Mouse (Mus musculus): ENCODE results near the gene Ndufa9. TPM values are rescaled to one million over a fixed set of nuclear protein-coding genes. Genes with fewer than 3 reads are reported as not detected.

Ndufa9 gene
- polyA plus RNA-seq (2014; fragmentation: Nextera tagmentation; extraction: Ambion mirVana): 299 and 352 TPM in 2 replicates

DNA sequence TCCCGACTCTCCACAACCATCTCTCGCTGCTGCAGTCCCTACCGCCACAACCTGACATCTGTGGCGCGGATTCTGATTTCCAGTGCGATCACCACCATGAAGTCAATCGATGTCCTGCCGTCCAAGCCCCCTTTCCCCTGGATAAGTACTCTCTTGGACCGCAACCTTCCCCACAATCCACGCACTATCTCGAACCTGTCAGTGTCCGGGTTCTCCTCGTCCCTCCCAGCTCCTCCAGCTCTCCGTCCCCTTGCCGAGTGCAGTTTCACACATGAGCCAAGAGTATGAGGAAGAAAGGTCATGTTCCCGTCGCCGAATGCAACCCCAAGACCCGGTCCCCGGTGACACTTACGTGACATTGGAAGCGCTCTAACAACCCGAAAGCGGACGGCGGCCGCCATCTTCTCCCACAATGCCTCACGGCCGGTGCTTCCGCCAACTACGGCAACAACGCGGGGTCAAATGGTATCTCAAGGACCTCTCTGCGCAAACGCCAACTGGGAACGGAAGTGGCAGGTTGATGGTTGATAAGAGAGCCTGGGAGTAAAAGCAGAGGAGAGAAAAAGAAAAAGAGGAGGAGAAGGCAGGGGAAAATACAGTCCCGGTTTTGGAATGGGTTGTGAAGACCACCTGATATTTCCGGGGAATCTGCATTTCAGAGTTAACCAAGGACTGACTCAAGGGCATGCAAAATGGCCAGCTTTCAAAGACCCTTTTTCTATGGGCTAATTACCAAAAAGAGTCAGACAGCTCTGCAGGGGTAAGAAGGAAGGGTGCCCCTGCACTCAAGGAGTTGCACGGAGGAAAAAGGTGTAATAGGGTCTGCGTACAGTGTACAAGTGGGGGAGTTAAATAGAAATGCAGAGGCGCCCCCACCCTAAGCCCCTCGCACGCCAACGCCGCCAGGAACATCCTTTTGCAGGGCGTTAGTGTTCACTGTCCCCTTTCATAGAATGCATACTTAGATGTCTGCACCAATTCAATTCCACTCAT, at the start of gene Ndufa9:
Gene Ndufa9 (minus strand): TSS at position 425 of the 993 bp plus-strand sequence.
- no peaks in the 10 kb centered on the region for H3K9me3 ChIP-seq (replicated peaks; ENCODE audit: control insufficient read depth, low read length)
- H3K4me3 ChIP-seq (ENCODE audit: low read depth, low read length): peak within 1 kb of the TSS; percentile 84
- peak within 1 kb of the TSS; percentile 64; the same call in 1 of the 2 replicates for H3K27ac ChIP-seq (ENCODE audit: low read depth, low read length)
- 6% methylated on average over 46 of the region's 46 CpGs for WGBS (ENCODE audit: insufficient replicate concordance)
- peak within 1 kb of the TSS; percentile 87 for H3K4me2 ChIP-seq
- H3K9ac ChIP-seq (ENCODE audit: low read depth, low read length): peak within 1 kb of the TSS; percentile 92
- H3K27me3 ChIP-seq (ENCODE audit: control insufficient read depth, insufficient read depth, low read length): no peaks in the 10 kb centered on the region
- H3K36me3 ChIP-seq (ENCODE audit: control insufficient read depth, insufficient read depth, low read length): no peaks in the 10 kb centered on the region
- peak; percentile 81 for ATAC-seq (replicated peaks; ENCODE audit: insufficient number of reproducible peaks, low FRiP score, low TSS enrichment)
- H3K4me1 ChIP-seq (ENCODE audit: control insufficient read depth, insufficient read depth, low read length): peaks cover 9% of the 10 kb centered on the region

DNA sequence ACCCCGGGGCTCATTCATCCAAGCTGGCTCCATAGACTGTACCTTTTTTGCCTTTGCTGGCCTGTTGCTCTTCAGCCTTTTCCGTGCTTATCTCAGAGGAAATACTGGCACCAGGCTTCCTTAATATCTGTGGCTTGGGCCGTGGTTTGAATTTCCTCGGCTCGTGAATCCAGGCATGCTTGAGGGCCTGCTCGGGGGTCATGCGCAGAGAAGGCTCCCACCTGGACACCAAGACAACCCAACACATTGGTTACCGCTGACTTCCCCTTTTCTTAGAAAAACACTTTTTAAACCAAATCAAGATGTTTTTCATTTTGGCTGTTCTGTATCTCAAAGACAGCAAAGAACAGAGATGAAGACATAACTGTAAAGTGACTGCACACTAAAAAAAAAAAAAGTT, 28.2 kb upstream of the Ndufa9 start:
- H3K27ac ChIP-seq (ENCODE audit: low read depth, low read length): no peak overlapping the region
- H3K27me3 ChIP-seq (ENCODE audit: control insufficient read depth, insufficient read depth, low read length): no peaks in the 10 kb centered on the region; the same call in 1 of the 2 replicates
- no peaks in the 10 kb centered on the region for H3K36me3 ChIP-seq (ENCODE audit: control insufficient read depth, insufficient read depth, low read length)
- WGBS (ENCODE audit: insufficient replicate concordance): 70% methylated on average over 8 of the region's 8 CpGs
- no peak for ATAC-seq (replicated peaks; ENCODE audit: insufficient number of reproducible peaks, low FRiP score, low TSS enrichment)
- no peaks in the 10 kb centered on the region for H3K4me1 ChIP-seq (ENCODE audit: control insufficient read depth, insufficient read depth, low read length)
- H3K9me3 ChIP-seq (replicated peaks; ENCODE audit: control insufficient read depth, low read length): no peaks in the 10 kb centered on the region
- H3K4me2 ChIP-seq: no peak overlapping the region
- H3K4me3 ChIP-seq (ENCODE audit: low read depth, low read length): no peak overlapping the region
- no peak overlapping the region for H3K9ac ChIP-seq (ENCODE audit: low read depth, low read length)

DNA sequence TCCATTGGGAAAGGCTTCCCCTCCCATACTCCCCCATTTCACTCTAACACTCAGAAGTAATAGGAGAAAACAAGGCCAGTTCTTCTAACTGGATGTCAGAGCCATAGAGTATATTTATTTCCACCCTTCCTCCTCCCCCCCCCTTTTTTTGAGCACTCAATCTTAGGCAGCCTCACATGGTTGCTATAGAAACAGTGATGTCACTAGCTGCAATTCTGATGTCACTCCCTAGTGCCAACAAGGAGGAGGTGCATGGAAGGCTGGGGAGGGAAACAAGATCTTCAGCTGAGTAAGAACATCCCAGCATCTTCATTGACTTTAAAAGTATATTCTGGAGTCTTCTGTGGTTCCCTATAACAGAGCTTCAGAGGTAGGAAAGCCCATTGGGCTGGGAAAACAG, 3.9 kb upstream of the Ndufa9 start, which contains the start of gene Akap3:
Gene Akap3 (plus strand): TSS at position 218 of the 400 bp plus-strand sequence.
- no peak for ATAC-seq (replicated peaks; ENCODE audit: insufficient number of reproducible peaks, low FRiP score, low TSS enrichment)
- Histone ChIP-seq H3K4me3 (ENCODE audit: low read depth, low read length) (no peak within 1 kb of the TSS), H3K9me3 (replicated peaks; ENCODE audit: control insufficient read depth, low read length) (no peaks in the 10 kb centered on the region), H3K4me1 (ENCODE audit: control insufficient read depth, insufficient read depth, low read length) (peaks cover 7% of the 10 kb centered on the region), H3K4me2 (no peak within 1 kb of the TSS), H3K9ac (ENCODE audit: low read depth, low read length) (no peak within 1 kb of the TSS), H3K36me3 (ENCODE audit: control insufficient read depth, insufficient read depth, low read length) (no peaks in the 10 kb centered on the region), H3K27ac (ENCODE audit: low read depth, low read length) (no peak within 1 kb of the TSS), H3K27me3 (ENCODE audit: control insufficient read depth, insufficient read depth, low read length) (no peaks in the 10 kb centered on the region)

GRCm38 (mm10) chr6:126836628-126837027, 12.3 kb downstream of the Ndufa9 start:
- Histone ChIP-seq H3K9ac (ENCODE audit: low read depth, low read length) (no peak overlapping the region), H3K27ac (ENCODE audit: low read depth, low read length) (no peak overlapping the region), H3K9me3 (replicated peaks; ENCODE audit: control insufficient read depth, low read length) (no peaks in the 10 kb centered on the region), H3K4me1 (ENCODE audit: control insufficient read depth, insufficient read depth, low read length) (no peaks in the 10 kb centered on the region), H3K4me3 (ENCODE audit: low read depth, low read length) (no peak overlapping the region), H3K4me2 (no peak overlapping the region), H3K27me3 (ENCODE audit: control insufficient read depth, insufficient read depth, low read length) (no peaks in the 10 kb centered on the region), H3K36me3 (ENCODE audit: control insufficient read depth, insufficient read depth, low read length) (peaks cover 53% of the 10 kb centered on the region)
- ATAC-seq (replicated peaks; ENCODE audit: insufficient number of reproducible peaks, low FRiP score, low TSS enrichment): no peak
- 76% methylated on average over 8 of the region's 8 CpGs for WGBS (ENCODE audit: insufficient replicate concordance)

- no peak for ATAC-seq (replicated peaks; ENCODE audit: insufficient number of reproducible peaks, low FRiP score, low TSS enrichment)
- Histone ChIP-seq H3K4me1 (ENCODE audit: control insufficient read depth, insufficient read depth, low read length) (no peaks in the 10 kb centered on the region), H3K4me2 (no peak overlapping the region), H3K36me3 (ENCODE audit: control insufficient read depth, insufficient read depth, low read length) (peaks cover 43% of the 10 kb centered on the region), H3K4me3 (ENCODE audit: low read depth, low read length) (no peak overlapping the region), H3K27ac (ENCODE audit: low read depth, low read length) (no peak overlapping the region), H3K27me3 (ENCODE audit: control insufficient read depth, insufficient read depth, low read length) (no peaks in the 10 kb centered on the region), H3K9me3 (replicated peaks; ENCODE audit: control insufficient read depth, low read length) (no peaks in the 10 kb centered on the region), H3K9ac (ENCODE audit: low read depth, low read length) (no peak overlapping the region)
- WGBS (ENCODE audit: insufficient replicate concordance): 84% methylated on average over 3 of the region's 3 CpGs
These were observed 25.8 kb downstream of the Ndufa9 start for GRCm38 (mm10) chr6:126823087-126823486.

GRCm38 (mm10) chr6:126816338-126816737, 32.6 kb downstream of the Ndufa9 start:
- no peak overlapping the region for H3K9ac ChIP-seq (ENCODE audit: low read depth, low read length)
- H3K9me3 ChIP-seq (replicated peaks; ENCODE audit: control insufficient read depth, low read length): no peaks in the 10 kb centered on the region
- H3K4me1 ChIP-seq (ENCODE audit: control insufficient read depth, insufficient read depth, low read length): no peaks in the 10 kb centered on the region
- H3K27me3 ChIP-seq (ENCODE audit: control insufficient read depth, insufficient read depth, low read length): no peaks in the 10 kb centered on the region
- ATAC-seq (replicated peaks; ENCODE audit: insufficient number of reproducible peaks, low FRiP score, low TSS enrichment): no peak
- peaks cover 13% of the 10 kb centered on the region for H3K36me3 ChIP-seq (ENCODE audit: control insufficient read depth, insufficient read depth, low read length)
- no peak overlapping the region for H3K4me3 ChIP-seq (ENCODE audit: low read depth, low read length)
- WGBS (ENCODE audit: insufficient replicate concordance): 81% methylated on average over 8 of the region's 8 CpGs
- H3K27ac ChIP-seq (ENCODE audit: low read depth, low read length): no peak overlapping the region
- H3K4me2 ChIP-seq: no peak overlapping the region

GRCm38 (mm10) chr6:126815206-126815750, 33.7 kb downstream of the Ndufa9 start:
- no peak overlapping the region for H3K4me3 ChIP-seq (ENCODE audit: low read depth, low read length)
- ATAC-seq (replicated peaks; ENCODE audit: insufficient number of reproducible peaks, low FRiP score, low TSS enrichment): no peak
- no peaks in the 10 kb centered on the region for H3K4me1 ChIP-seq (ENCODE audit: control insufficient read depth, insufficient read depth, low read length)
- H3K36me3 ChIP-seq (ENCODE audit: control insufficient read depth, insufficient read depth, low read length): peaks cover 4% of the 10 kb centered on the region; the same call in 1 of the 2 replicates
- H3K27ac ChIP-seq (ENCODE audit: low read depth, low read length): no peak overlapping the region
- no peak overlapping the region for H3K4me2 ChIP-seq
- no peak overlapping the region for H3K9ac ChIP-seq (ENCODE audit: low read depth, low read length)
- 66% methylated on average over 6 of the region's 6 CpGs for WGBS (ENCODE audit: insufficient replicate concordance)
- no peaks in the 10 kb centered on the region for H3K9me3 ChIP-seq (replicated peaks; ENCODE audit: control insufficient read depth, low read length)
- no peaks in the 10 kb centered on the region for H3K27me3 ChIP-seq (ENCODE audit: control insufficient read depth, insufficient read depth, low read length)

- Histone ChIP-seq H3K36me3 (ENCODE audit: control insufficient read depth, insufficient read depth, low read length) (no peaks in the 10 kb centered on the region), H3K4me3 (ENCODE audit: low read depth, low read length) (no peak overlapping the region), H3K27me3 (ENCODE audit: control insufficient read depth, insufficient read depth, low read length) (no peaks in the 10 kb centered on the region), H3K9ac (ENCODE audit: low read depth, low read length) (no peak overlapping the region), H3K4me1 (ENCODE audit: control insufficient read depth, insufficient read depth, low read length) (no peaks in the 10 kb centered on the region), H3K27ac (ENCODE audit: low read depth, low read length) (no peak overlapping the region), H3K9me3 (replicated peaks; ENCODE audit: control insufficient read depth, low read length) (no peaks in the 10 kb centered on the region), H3K4me2 (no peak overlapping the region)
- 81% methylated on average over 4 of the region's 4 CpGs for WGBS (ENCODE audit: insufficient replicate concordance)
- no peak for ATAC-seq (replicated peaks; ENCODE audit: insufficient number of reproducible peaks, low FRiP score, low TSS enrichment)
These were observed 37.5 kb downstream of the Ndufa9 start for GRCm38 (mm10) chr6:126811481-126811880.

Data from heart, embryonic 11.5 days (tissue).